Mouse (Mus musculus) midbrain, postnatal 0 days (tissue): Measurements from ENCODE around the gene Gltp. TPM values are rescaled to one million over a fixed set of nuclear protein-coding genes. Genes with fewer than 3 reads are reported as not detected.
A peak's percentile ranks its signal among the peaks of the same experiment; 100 is the strongest.

Experiments used
- ATAC-seq: fragments of 200-750 bp; cut with Nextera tagmentation; 2 replicates; pipeline ENCODE4 v1.8.0; 2017; ENCODE audit warnings: moderate number of reproducible peaks, mild to moderate bottlenecking, moderate TSS enrichment, moderate library complexity; ENCODE audit not compliant: low FRiP score
- DNase-seq: peaks from one replicate; pipeline ENCODE4 v3.0.0-alpha.2; 2015; ENCODE audit warnings: low spot score
- H3K27ac ChIP-seq: fragments of 300-500 bp; sonication (generic); 2 replicates; pipeline ENCODE4 v1.5.1; 2014; ENCODE audit warnings: low read depth, mild to moderate bottlenecking, low read length, mixed read lengths
- H3K27me3 ChIP-seq: fragments of 300-500 bp; sonication (generic); 2 replicates; pipeline ENCODE4 v1.6.1; 2014; ENCODE audit warnings: low read length, control low read depth, mixed read lengths; ENCODE audit not compliant: insufficient read depth
- H3K36me3 ChIP-seq: fragments of 300-500 bp; sonication (generic); 2 replicates; pipeline ENCODE4 v1.6.1; 2014; ENCODE audit warnings: low read length, control low read depth, mixed read lengths; ENCODE audit not compliant: insufficient read depth
- H3K4me1 ChIP-seq: fragments of 300-500 bp; sonication (generic); 2 replicates; pipeline ENCODE4 v1.6.1; 2014; ENCODE audit warnings: mild to moderate bottlenecking, control low read depth, antibody characterized with exemption, low read length, mixed read lengths; ENCODE audit not compliant: insufficient read depth
- H3K4me2 ChIP-seq: fragments of 300-500 bp; sonication (generic); 2 replicates; pipeline ENCODE4 v1.6.1; 2014; ENCODE audit warnings: low read depth, mild to moderate bottlenecking, low read length, mixed read lengths; ENCODE audit not compliant: poor library complexity, severe bottlenecking
- H3K4me3 ChIP-seq: fragments of 300-500 bp; sonication (generic); 2 replicates; pipeline ENCODE4 v1.5.1; 2014; ENCODE audit warnings: low read depth, mild to moderate bottlenecking, low read length, moderate library complexity
- H3K9ac ChIP-seq: fragments of 300-500 bp; sonication (generic); replicated peaks from 2 replicates; pipeline ENCODE4 v1.6.1; 2014; ENCODE audit warnings: mild to moderate bottlenecking, low read length, moderate library complexity, mixed read lengths; ENCODE audit not compliant: poor library complexity, severe bottlenecking
- H3K9me3 ChIP-seq: fragments of 300-500 bp; sonication (generic); 2 replicates; pipeline ENCODE4 v1.6.1; 2016; ENCODE audit warnings: low read length, control low read depth
- CTCF ChIP-seq: IDR thresholded peaks from 2 replicates; pipeline ENCODE4 v1.5.1; 2016; ENCODE audit warnings: antibody characterized with exemption, mild to moderate bottlenecking
- WGBS: fragments of 180-500 bp; shearing (Covaris S2); extraction: QIAGEN DNeasy Blood & Tissue Kit; methylation state at CpG from one replicate; pipeline ENCODE4 v1.1.7; 2014; 5-methylcytosine and 5-hydroxymethylcytosine counted together
- polyA plus RNA-seq: library from polyadenylated mRNA; unstranded; fragments of >200 nt; fragmentation: Nextera tagmentation; extraction: Ambion mirVana; gene quantifications from 2 replicates; pipeline ENCODE4 v1.2.1, GENCODE M21; 2015
- total RNA-seq: library from RNA; depleted of rRNA; stranded (reverse); fragments of >200 nt; gene quantifications from 2 replicates; pipeline ENCODE4 v1.2.3, GENCODE M21; 2014

Gene Gltp
- total and polyA plus RNA-seq, 2 experiments from 2014 or later: 32.6 to 42.1 TPM

GRCm38 (mm10) chr5:114731498-114731897, 40.7 kb upstream of the Gltp start:
- ATAC-seq (no peak), DNase-seq (no peak)
- Histone ChIP-seq H3K9ac (no peak overlapping the region; the same call in 1 of the 2 replicates), H3K27ac (no peak overlapping the region), H3K9me3 (no peaks in the 10 kb centered on the region), H3K4me1 (no peaks in the 10 kb centered on the region), H3K27me3 (no peaks in the 10 kb centered on the region), H3K36me3 (peaks cover 69% of the 10 kb centered on the region), H3K4me2 (no peak overlapping the region), H3K4me3 (no peak overlapping the region)
- TF ChIP-seq CTCF: peak; percentile 36
- WGBS: 57% methylated on average over 6 of the region's 6 CpGs

GRCm38 (mm10) chr5:114730129-114730528, 39.3 kb upstream of the Gltp start:
- Histone ChIP-seq H3K4me2 (no peak overlapping the region), H3K9ac (no peak overlapping the region), H3K27ac (no peak overlapping the region), H3K4me3 (no peak overlapping the region), H3K9me3 (no peaks in the 10 kb centered on the region), H3K27me3 (no peaks in the 10 kb centered on the region), H3K4me1 (no peaks in the 10 kb centered on the region), H3K36me3 (peaks cover 65% of the 10 kb centered on the region)
- ATAC-seq: no peak
- no peak for TF ChIP-seq CTCF
- no peak for DNase-seq
- WGBS: 76% methylated on average over 10 of the region's 10 CpGs

- Histone ChIP-seq H3K27ac (no peak overlapping the region), H3K4me1 (no peaks in the 10 kb centered on the region), H3K27me3 (no peaks in the 10 kb centered on the region), H3K4me3 (no peak overlapping the region), H3K9ac (no peak overlapping the region), H3K9me3 (0 out of 2 replicates have a peak, but pooled peaks cover 2% of the 10 kb centered on the region), H3K4me2 (no peak overlapping the region), H3K36me3 (peaks cover 55% of the 10 kb centered on the region)
- DNase-seq (no peak), ATAC-seq (no peak)
- WGBS: 83% methylated on average over 10 of the region's 10 CpGs
- no peak for TF ChIP-seq CTCF
Measured at GRCm38 (mm10) chr5:114728160-114728559, 37.4 kb upstream of the Gltp start.

GRCm38 (mm10) chr5:114722846-114723245, 32.1 kb upstream of the Gltp start:
- H3K4me1 ChIP-seq: no peaks in the 10 kb centered on the region
- H3K9ac ChIP-seq: no peak overlapping the region
- no peaks in the 10 kb centered on the region for H3K27me3 ChIP-seq
- no peak overlapping the region for H3K4me3 ChIP-seq
- H3K4me2 ChIP-seq: no peak overlapping the region
- H3K27ac ChIP-seq: no peak overlapping the region
- TF ChIP-seq CTCF: no peak
- no peak for ATAC-seq
- 95% methylated on average over 13 of the region's 13 CpGs for WGBS
- no peak for DNase-seq
- 0 out of 2 replicates have a peak, but pooled peaks cover 2% of the 10 kb centered on the region for H3K9me3 ChIP-seq
- H3K36me3 ChIP-seq: peaks cover 52% of the 10 kb centered on the region

- Histone ChIP-seq H3K4me2 (no peak overlapping the region), H3K4me3 (no peak overlapping the region), H3K9me3 (0 out of 2 replicates have a peak, but pooled peaks cover 2% of the 10 kb centered on the region), H3K4me1 (no peaks in the 10 kb centered on the region), H3K27ac (no peak overlapping the region), H3K9ac (no peak overlapping the region), H3K36me3 (peaks cover 57% of the 10 kb centered on the region), H3K27me3 (no peaks in the 10 kb centered on the region)
- ATAC-seq (no peak), DNase-seq (no peak)
- TF ChIP-seq CTCF: no peak
- 92% methylated on average over 10 of the region's 10 CpGs for WGBS
Measured at GRCm38 (mm10) chr5:114721969-114722368, 31.2 kb upstream of the Gltp start.

- ATAC-seq (no peak), DNase-seq (no peak)
- H3K27ac ChIP-seq: no peak overlapping the region
- H3K36me3 ChIP-seq: peaks cover 63% of the 10 kb centered on the region
- no peak overlapping the region for H3K4me3 ChIP-seq
- H3K27me3 ChIP-seq: no peaks in the 10 kb centered on the region
- 90% methylated on average over 11 of the region's 11 CpGs for WGBS
- 0 out of 2 replicates have a peak, but pooled peaks cover 2% of the 10 kb centered on the region for H3K9me3 ChIP-seq
- H3K9ac ChIP-seq: no peak overlapping the region
- no peak overlapping the region for H3K4me2 ChIP-seq
- no peak for TF ChIP-seq CTCF
- no peaks in the 10 kb centered on the region for H3K4me1 ChIP-seq
Measured at GRCm38 (mm10) chr5:114720784-114721183, 30.0 kb upstream of the Gltp start.
